Mouse (Mus musculus) cerebellum, adult 2 months (tissue): Measurements from ENCODE around the gene Rnf2. TPM values are rescaled to one million over a fixed set of nuclear protein-coding genes. Genes with fewer than 3 reads are reported as not detected.

Source experiments
- DNase-seq, 2 experiments: peaks; one replicate each; pipeline ENCODE4 v3.0.0; 2021
- H3K27ac ChIP-seq: fragments of 200-500 bp; 2 replicates; pipeline ENCODE4 v1.5.1; 2012; ENCODE audit warnings: low read length, control low read depth, inconsistent platforms; ENCODE audit not compliant: insufficient read depth
- H3K27me3 ChIP-seq: fragments of 200-500 bp; 2 replicates; pipeline ENCODE4 v1.6.1; 2012; ENCODE audit warnings: inconsistent platforms, mild to moderate bottlenecking, low read length, moderate library complexity; ENCODE audit not compliant: control insufficient read depth, insufficient read depth
- H3K4me1 ChIP-seq: fragments of 200-500 bp; 2 replicates; pipeline ENCODE4 v1.6.1; 2011; ENCODE audit warnings: low read length; ENCODE audit not compliant: control insufficient read depth, insufficient read depth
- H3K4me3 ChIP-seq: fragments of 200-500 bp; replicated peaks from 2 replicates; pipeline ENCODE3; 2011; ENCODE audit warnings: mild to moderate bottlenecking, low read depth, low read length, control low read depth; ENCODE audit not compliant: insufficient read depth
- CTCF ChIP-seq: fragments of 200-500 bp; IDR thresholded peaks from 2 replicates; pipeline ENCODE4 v1.5.1; 2011; ENCODE audit warnings: low read depth, mild to moderate bottlenecking, control low read depth, low read length, moderate library complexity, borderline replicate concordance; ENCODE audit not compliant: insufficient read depth
- POLR2A ChIP-seq: fragments of 200-500 bp; IDR thresholded peaks from 2 replicates; pipeline ENCODE4 v1.6.1; 2011; ENCODE audit warnings: low read length, control low read depth, borderline replicate concordance; ENCODE audit not compliant: insufficient read depth
- whole genome bisulfite sequencing: fragments of 180-500 bp; shearing (Covaris S2); methylation state at CpG from one replicate; pipeline ENCODE4 v1.1.7; 2018; 5-methylcytosine and 5-hydroxymethylcytosine counted together
- polyA plus RNA-seq: library from polyadenylated mRNA; depleted of rRNA; stranded (reverse); fragments of >200 nt; gene quantifications from 2 replicates; pipeline ENCODE4 v1.2.3, GENCODE M21; 2012

The Rnf2 gene
- polyA plus RNA-seq, 1 experiment, result 27.3 TPM

- TF ChIP-seq POLR2A (no peak), CTCF (peak; percentile 44)
- peak; percentile 14 to 34 for DNase-seq
- WGBS, result 91% methylated on average over 8 of the region's 8 CpGs
- H3K4me3 ChIP-seq, result no peak overlapping the region
- H3K27ac ChIP-seq, result no peak overlapping the region
- peaks cover 8% of the 10 kb centered on the region for H3K4me1 ChIP-seq
- no peaks in the 10 kb centered on the region for H3K27me3 ChIP-seq
Observed at GRCm38 (mm10) chr1:151497028-151497427, 3.7 kb downstream of the Rnf2 start.

GRCm38 (mm10) chr1:151495635-151496285 is 5.0 kb downstream of the Rnf2 start:
- no peak for DNase-seq
- WGBS, result 87% methylated on average over 2 of the region's 2 CpGs
- H3K4me3 ChIP-seq, result no peak overlapping the region
- H3K27me3 ChIP-seq, result no peaks in the 10 kb centered on the region
- peaks cover 8% of the 10 kb centered on the region for H3K4me1 ChIP-seq
- TF ChIP-seq POLR2A, result no peak
- no peak for TF ChIP-seq CTCF
- H3K27ac ChIP-seq, result no peak overlapping the region

- DNase-seq, result peak; percentile 22 to 38
- Histone ChIP-seq H3K27me3 (no peaks in the 10 kb centered on the region), H3K27ac (no peak overlapping the region), H3K4me1 (peaks cover 8% of the 10 kb centered on the region), H3K4me3 (no peak overlapping the region)
- no peak for TF ChIP-seq POLR2A
- no peak for TF ChIP-seq CTCF
- 17% methylated on average over 6 of the region's 6 CpGs for WGBS
Observed at GRCm38 (mm10) chr1:151494711-151495110, 6.0 kb downstream of the Rnf2 start.

- TF ChIP-seq CTCF, result no peak
- no peak for TF ChIP-seq POLR2A
- Histone ChIP-seq H3K27ac (no peak overlapping the region), H3K27me3 (no peaks in the 10 kb centered on the region), H3K4me3 (no peak overlapping the region), H3K4me1 (peaks cover 8% of the 10 kb centered on the region)
- DNase-seq, result no peak
Observed at GRCm38 (mm10) chr1:151493826-151494225, 6.9 kb downstream of the Rnf2 start.

GRCm38 (mm10) chr1:151492419-151492818 is 8.3 kb downstream of the Rnf2 start:
- Histone ChIP-seq H3K27me3 (no peaks in the 10 kb centered on the region), H3K4me3 (no peak overlapping the region), H3K27ac (no peak overlapping the region), H3K4me1 (peaks cover 5% of the 10 kb centered on the region)
- TF ChIP-seq POLR2A, result no peak
- no peak for TF ChIP-seq CTCF
- no peak for DNase-seq
- WGBS, result 54% methylated on average over 1 of the region's 1 CpGs

- Histone ChIP-seq H3K4me3 (no peak overlapping the region), H3K27me3 (no peaks in the 10 kb centered on the region), H3K27ac (no peak overlapping the region), H3K4me1 (peaks cover 3% of the 10 kb centered on the region)
- no peak for TF ChIP-seq CTCF
- no peak for TF ChIP-seq POLR2A
- WGBS, result 81% methylated on average over 6 of the region's 6 CpGs
- no peak for DNase-seq
Observed at GRCm38 (mm10) chr1:151489806-151490205, 10.9 kb downstream of the Rnf2 start.

- DNase-seq, result no peak
- no peaks in the 10 kb centered on the region for H3K27me3 ChIP-seq
- no peak for TF ChIP-seq CTCF
- TF ChIP-seq POLR2A, result no peak
- H3K4me3 ChIP-seq, result no peak overlapping the region
- no peak overlapping the region for H3K27ac ChIP-seq
- H3K4me1 ChIP-seq, result no peaks in the 10 kb centered on the region
- WGBS, result 73% methylated on average over 5 of the region's 5 CpGs
Observed at GRCm38 (mm10) chr1:151484754-151485153, 16.0 kb downstream of the Rnf2 start.

GRCm38 (mm10) chr1:151483568-151483967 is 17.2 kb downstream of the Rnf2 start:
- 58% methylated on average over 1 of the region's 1 CpGs for WGBS
- no peaks in the 10 kb centered on the region for H3K27me3 ChIP-seq
- no peak for DNase-seq
- TF ChIP-seq CTCF, result peak; percentile 37; the same call in 1 of the 2 replicates
- no peak for TF ChIP-seq POLR2A
- no peak overlapping the region for H3K27ac ChIP-seq
- no peaks in the 10 kb centered on the region for H3K4me1 ChIP-seq
- H3K4me3 ChIP-seq, result no peak overlapping the region
